Mouse (Mus musculus): ENCODE measurements around the gene Zfp59.

Zfp59 gene

GRCm38 (mm10) chr7:27859301-27860251 is 21.2 kb downstream of the Zfp59 start:
- TF ChIP-seq GATA4 (IDR thresholded peaks at IDR 0.05; ENCODE audit: insufficient replicate concordance, low read length), result no peak

GRCm38 (mm10) chr7:27860396-27861235 is 22.2 kb downstream of the Zfp59 start:
- no peak for TF ChIP-seq GATA4 (IDR thresholded peaks at IDR 0.05; ENCODE audit: insufficient replicate concordance, low read length)

- no peak for TF ChIP-seq GATA4 (IDR thresholded peaks at IDR 0.05; ENCODE audit: insufficient replicate concordance, low read length)
These were observed 43.3 kb downstream of the Zfp59 start for GRCm38 (mm10) chr7:27881721-27882120.

GRCm38 (mm10) chr7:27900601-27901000 is 62.2 kb downstream of the Zfp59 start:
- no peak for TF ChIP-seq GATA4 (IDR thresholded peaks at IDR 0.05; ENCODE audit: insufficient replicate concordance, low read length)

GRCm38 (mm10) chr7:27905061-27905848 is 66.8 kb downstream of the Zfp59 start:
- TF ChIP-seq GATA4 (IDR thresholded peaks at IDR 0.05; ENCODE audit: insufficient replicate concordance, low read length), result no peak
